Mouse (Mus musculus) stomach, postnatal 0 days (tissue): ENCODE measurements around the gene Hspbap1.

Source experiments
- CTCF ChIP-seq: IDR thresholded peaks from 2 replicates; pipeline ENCODE4 v1.5.1; 2016; ENCODE audit warnings: antibody characterized with exemption, low read depth, mild to moderate bottlenecking, moderate library complexity
- EP300 ChIP-seq: optimal IDR thresholded peaks from 2 replicates; pipeline ENCODE3; 2016; ENCODE audit warnings: antibody characterized with exemption

GRCm38 (mm10) chr16:35781096-35781495 is 10.9 kb downstream of the Hspbap1 start:
- TF ChIP-seq EP300 (no peak), CTCF (no peak)
